Mouse (Mus musculus) heart, postnatal 0 days (tissue): ENCODE measurements around the gene Ssmem1. TPM values are rescaled to one million over a fixed set of nuclear protein-coding genes. Genes with fewer than 3 reads are reported as not detected.
A peak's percentile ranks its signal among the peaks of the same experiment; 100 is the strongest.

Experiments
- ATAC-seq: fragments of 200-750 bp; cut with Nextera tagmentation; 2 replicates; pipeline ENCODE4 v1.8.0; 2017; ENCODE audit warnings: low read depth, moderate number of reproducible peaks, moderate library complexity; ENCODE audit not compliant: insufficient read depth
- DNase-seq: peaks from one replicate; pipeline ENCODE4 v3.0.0-alpha.2; 2016; ENCODE audit warnings: low spot score
- H3K27ac ChIP-seq: fragments of 300-500 bp; sonication (generic); 2 replicates; pipeline ENCODE4 v1.5.1; 2014; ENCODE audit warnings: low read depth, mild to moderate bottlenecking
- H3K27me3 ChIP-seq: fragments of 300-500 bp; sonication (generic); 2 replicates; pipeline ENCODE4 v1.6.1; 2014; ENCODE audit warnings: low read length, mixed read lengths; ENCODE audit not compliant: control insufficient read depth, insufficient read depth
- H3K36me3 ChIP-seq: fragments of 300-500 bp; sonication (generic); replicated peaks from 2 replicates; pipeline ENCODE4 v1.6.1; 2014; ENCODE audit warnings: low read length, mixed read lengths; ENCODE audit not compliant: control insufficient read depth, insufficient read depth
- H3K4me1 ChIP-seq: fragments of 300-500 bp; sonication (generic); 2 replicates; pipeline ENCODE4 v1.6.1; 2014; ENCODE audit warnings: antibody characterized with exemption; ENCODE audit not compliant: control insufficient read depth, insufficient read depth
- H3K4me2 ChIP-seq: fragments of 300-500 bp; sonication (generic); 2 replicates; pipeline ENCODE4 v1.6.1; 2014; ENCODE audit warnings: low read depth, mild to moderate bottlenecking, low read length, moderate library complexity
- H3K4me3 ChIP-seq: fragments of 300-500 bp; sonication (generic); 2 replicates; pipeline ENCODE4 v1.5.1; 2014; ENCODE audit warnings: low read depth, low read length
- H3K9ac ChIP-seq: fragments of 300-500 bp; sonication (generic); replicated peaks from 2 replicates; pipeline ENCODE4 v1.6.1; 2014; ENCODE audit warnings: low read depth, low read length, mixed read lengths
- H3K9me3 ChIP-seq: fragments of 300-500 bp; sonication (generic); replicated peaks from 2 replicates; pipeline ENCODE4 v1.6.1; 2016; ENCODE audit warnings: low read length; ENCODE audit not compliant: control insufficient read depth
- CTCF ChIP-seq: IDR thresholded peaks from 2 replicates; pipeline ENCODE4 v1.5.1; 2016; ENCODE audit warnings: antibody characterized with exemption, control low read depth, low read depth
- EP300 ChIP-seq: IDR thresholded peaks from 2 replicates; pipeline ENCODE4 v1.6.1; 2016; ENCODE audit warnings: antibody characterized with exemption, low read depth
- WGBS: fragments of 180-500 bp; shearing (Covaris S2); extraction: QIAGEN DNeasy Blood & Tissue Kit; methylation state at CpG from one replicate; pipeline ENCODE4 v1.1.7; 2014; 5-methylcytosine and 5-hydroxymethylcytosine counted together
- polyA plus RNA-seq: library from polyadenylated mRNA; unstranded; fragments of >200 nt; fragmentation: Nextera tagmentation; extraction: Ambion mirVana; gene quantifications from 2 replicates; pipeline ENCODE4 v1.2.1, GENCODE M21; 2015
- total RNA-seq: library from RNA; depleted of rRNA; stranded (reverse); fragments of >200 nt; gene quantifications from 2 replicates; pipeline ENCODE4 v1.2.3, GENCODE M21; 2014; ENCODE audit warnings: low replicate concordance

Ssmem1 gene
- total and polyA plus RNA-seq, 2 experiments from 2014 or later: 0.08 TPM; not detected in 1

- H3K4me2 ChIP-seq: peak overlapping the region; percentile 63
- H3K4me3 ChIP-seq: peak overlapping the region; percentile 57
- no peak for ATAC-seq
- TF ChIP-seq EP300 (no peak), CTCF (no peak)
- H3K27ac ChIP-seq: peak overlapping the region; percentile 93
- H3K27me3 ChIP-seq: no peaks in the 10 kb centered on the region
- peak overlapping the region; percentile 60 for H3K9ac ChIP-seq
- H3K9me3 ChIP-seq: no peaks in the 10 kb centered on the region
- DNase-seq: no peak
- peaks cover 6% of the 10 kb centered on the region for H3K4me1 ChIP-seq
- 12% methylated on average over 2 of the region's 2 CpGs for WGBS
- peaks cover 27% of the 10 kb centered on the region for H3K36me3 ChIP-seq
Observed at GRCm38 (mm10) chr6:30508824-30509223, 825 bp upstream of the Ssmem1 start.

DNA sequence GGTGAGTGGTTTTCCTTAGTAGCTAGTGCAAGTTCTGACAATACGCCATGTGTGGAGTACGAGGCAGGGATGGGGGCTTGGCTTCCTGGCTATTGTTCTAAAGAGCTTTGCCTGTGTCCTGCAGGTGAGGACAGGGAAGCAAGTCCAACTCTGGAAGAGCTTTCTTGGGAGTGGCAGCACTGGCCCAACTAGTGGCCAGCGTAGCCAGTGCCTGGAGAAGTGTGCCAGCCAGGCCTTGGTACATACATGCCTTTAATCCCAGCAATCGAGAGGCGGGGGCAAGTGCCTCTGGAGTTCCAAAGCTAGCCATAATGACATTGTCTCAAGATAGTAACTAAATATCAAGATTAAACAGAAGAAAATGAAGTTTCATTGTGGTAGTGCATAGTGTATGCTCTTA lies 642 bp downstream of the Ssmem1 start:
- Histone ChIP-seq H3K4me1 (peaks cover 9% of the 10 kb centered on the region), H3K9me3 (no peaks in the 10 kb centered on the region), H3K27me3 (no peaks in the 10 kb centered on the region), H3K4me3 (no peak overlapping the region), H3K27ac (peak overlapping the region; percentile 93), H3K9ac (no peak overlapping the region), H3K36me3 (peaks cover 15% of the 10 kb centered on the region), H3K4me2 (no peak overlapping the region)
- WGBS: 70% methylated on average over 5 of the region's 5 CpGs
- TF ChIP-seq EP300: no peak
- no peak for TF ChIP-seq CTCF
- ATAC-seq (no peak), DNase-seq (no peak)

DNA sequence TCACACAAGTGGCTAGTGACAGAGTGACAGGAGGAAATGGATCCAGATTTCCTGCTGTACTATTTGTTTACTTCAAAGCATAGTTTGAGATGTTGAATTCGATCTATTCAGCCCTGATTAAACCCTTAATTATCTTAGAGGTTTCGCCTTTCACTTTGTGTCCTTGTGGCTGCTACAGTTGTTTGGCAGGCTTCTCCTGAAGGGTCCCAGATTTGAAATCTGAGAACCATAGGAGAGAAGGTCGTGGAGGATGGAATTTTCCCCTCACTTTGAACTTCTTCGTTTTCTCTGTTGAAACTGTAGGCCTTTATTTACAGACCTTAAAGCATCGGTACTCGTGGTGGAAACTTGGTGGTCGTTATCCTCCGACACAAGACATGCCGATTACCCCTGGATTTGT lies 4.6 kb downstream of the Ssmem1 start:
- Histone ChIP-seq H3K9me3 (no peaks in the 10 kb centered on the region), H3K9ac (no peak overlapping the region), H3K4me2 (no peak overlapping the region), H3K27ac (no peak overlapping the region), H3K4me3 (no peak overlapping the region), H3K36me3 (no peaks in the 10 kb centered on the region), H3K27me3 (no peaks in the 10 kb centered on the region), H3K4me1 (peaks cover 9% of the 10 kb centered on the region)
- no peak for TF ChIP-seq EP300
- no peak for TF ChIP-seq CTCF
- no peak for ATAC-seq
- WGBS: 30% methylated on average over 9 of the region's 9 CpGs
- DNase-seq: no peak

DNA sequence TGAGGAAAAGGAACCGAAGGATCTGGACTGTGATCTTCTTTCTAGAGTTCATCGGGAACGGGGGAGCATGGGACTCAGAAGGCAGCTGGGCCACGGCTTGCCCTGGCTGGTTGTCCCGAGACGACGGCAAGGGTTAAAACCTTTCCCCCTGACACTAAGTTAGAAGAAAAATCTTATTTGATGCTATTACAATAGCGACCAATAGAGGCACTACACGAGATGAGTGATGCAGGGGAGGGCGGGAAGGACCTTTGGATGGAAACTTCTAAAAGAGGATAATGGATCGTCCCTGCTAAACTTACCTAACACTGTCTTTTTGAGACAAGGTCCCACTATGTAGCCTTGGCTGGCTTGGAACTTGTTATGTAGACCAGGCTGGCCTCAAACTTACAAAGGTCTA lies 10.8 kb downstream of the Ssmem1 start:
- Histone ChIP-seq H3K9me3 (no peaks in the 10 kb centered on the region), H3K4me3 (no peak overlapping the region), H3K4me1 (peaks cover 6% of the 10 kb centered on the region), H3K4me2 (no peak overlapping the region), H3K9ac (no peak overlapping the region), H3K27ac (no peak overlapping the region), H3K27me3 (no peaks in the 10 kb centered on the region), H3K36me3 (no peaks in the 10 kb centered on the region)
- ATAC-seq: no peak
- 67% methylated on average over 11 of the region's 11 CpGs for WGBS
- DNase-seq: no peak
- TF ChIP-seq EP300: no peak
- peak; percentile 15; the same call in 1 of the 2 replicates for TF ChIP-seq CTCF

GRCm38 (mm10) chr6:30525456-30526332 lies 16.0 kb downstream of the Ssmem1 start:
- Histone ChIP-seq H3K9me3 (no peaks in the 10 kb centered on the region), H3K27me3 (no peaks in the 10 kb centered on the region), H3K4me2 (no peak overlapping the region), H3K4me1 (peaks cover 41% of the 10 kb centered on the region), H3K4me3 (no peak overlapping the region), H3K36me3 (no peaks in the 10 kb centered on the region), H3K27ac (peak overlapping the region; percentile 59), H3K9ac (no peak overlapping the region)
- TF ChIP-seq CTCF (no peak), EP300 (no peak)
- ATAC-seq: no peak
- 46% methylated on average over 7 of the region's 7 CpGs for WGBS
- DNase-seq: no peak
